Mouse (Mus musculus) thymus, adult 18-20 months (tissue): Measurements from ENCODE around the gene Zdhhc23.

Experiments used
- DNase-seq, 2 experiments: peaks; one replicate each; pipeline ENCODE4 v3.0.0; 2022; ENCODE audit warnings: mixed read lengths in 2 of 2

Gene Zdhhc23

GRCm38 (mm10) chr16:43965781-43966389 lies 13.7 kb downstream of the Zdhhc23 start:
- DNase-seq, result no peak

GRCm38 (mm10) chr16:43963780-43964179 lies 15.8 kb downstream of the Zdhhc23 start:
- DNase-seq, result no peak

- no peak for DNase-seq
Measured at GRCm38 (mm10) chr16:43963291-43963690, 16.3 kb downstream of the Zdhhc23 start.

GRCm38 (mm10) chr16:43958038-43958437 lies 21.6 kb downstream of the Zdhhc23 start:
- DNase-seq, result no peak

GRCm38 (mm10) chr16:43954913-43955312 lies 24.7 kb downstream of the Zdhhc23 start:
- DNase-seq, result no peak

- no peak for DNase-seq
Measured at GRCm38 (mm10) chr16:43951591-43951990, 28.0 kb downstream of the Zdhhc23 start.

- no peak for DNase-seq
Measured at GRCm38 (mm10) chr16:43945869-43946268, 33.7 kb downstream of the Zdhhc23 start.

GRCm38 (mm10) chr16:43945351-43945750 lies 34.2 kb downstream of the Zdhhc23 start:
- DNase-seq, result no peak

GRCm38 (mm10) chr16:43940846-43941245 lies 38.7 kb downstream of the Zdhhc23 start:
- DNase-seq, result no peak

GRCm38 (mm10) chr16:43935892-43936291 lies 43.7 kb downstream of the Zdhhc23 start:
- DNase-seq, result no peak

GRCm38 (mm10) chr16:43935367-43935766 lies 44.2 kb downstream of the Zdhhc23 start:
- no peak for DNase-seq

- no peak for DNase-seq
Measured at GRCm38 (mm10) chr16:43934856-43935255, 44.7 kb downstream of the Zdhhc23 start.

GRCm38 (mm10) chr16:43933041-43933440 lies 46.5 kb downstream of the Zdhhc23 start:
- DNase-seq, result no peak

- DNase-seq, result no peak
Measured at GRCm38 (mm10) chr16:43932319-43932718, 47.3 kb downstream of the Zdhhc23 start.

- DNase-seq, result no peak
Measured at GRCm38 (mm10) chr16:43931502-43931901, 48.1 kb downstream of the Zdhhc23 start.

GRCm38 (mm10) chr16:43930577-43930976 lies 49.0 kb downstream of the Zdhhc23 start:
- DNase-seq, result no peak

GRCm38 (mm10) chr16:43926341-43926859 lies 53.2 kb downstream of the Zdhhc23 start, which contains the start of gene Qtrt2:
Qtrt2 (minus strand) TSS chr16:43926809.
- no peak for DNase-seq

- no peak for DNase-seq
Measured at GRCm38 (mm10) chr16:43925846-43926245, 53.7 kb downstream of the Zdhhc23 start.

- no peak for DNase-seq
Measured at GRCm38 (mm10) chr16:43925001-43925558, 54.5 kb downstream of the Zdhhc23 start.

GRCm38 (mm10) chr16:43922630-43923029 lies 57.0 kb downstream of the Zdhhc23 start:
- DNase-seq, result no peak

GRCm38 (mm10) chr16:43922024-43922423 lies 57.6 kb downstream of the Zdhhc23 start:
- no peak for DNase-seq

- no peak for DNase-seq
Measured at GRCm38 (mm10) chr16:43918867-43919266, 60.7 kb downstream of the Zdhhc23 start.
